Mouse (Mus musculus) bone marrow macrophage, adult 2 months (primary cell): Measurements from ENCODE around the gene Rras. TPM values are rescaled to one million over a fixed set of nuclear protein-coding genes. Genes with fewer than 3 reads are reported as not detected.
A peak's percentile ranks its signal among the peaks of the same experiment; 100 is the strongest.

Experiments
- H3K27ac ChIP-seq: 2 replicates; pipeline ENCODE4 v1.5.1; 2012; ENCODE audit warnings: low read depth, low read length; ENCODE audit not compliant: insufficient read depth
- H3K4me1 ChIP-seq: 2 replicates; pipeline ENCODE4 v1.6.1; 2012; ENCODE audit warnings: low read length; ENCODE audit not compliant: control insufficient read depth, insufficient read depth
- H3K4me3 ChIP-seq: 2 replicates; pipeline ENCODE4 v1.5.1; 2012; ENCODE audit warnings: mild to moderate bottlenecking, low read length, moderate library complexity; ENCODE audit not compliant: insufficient read depth
- CTCF ChIP-seq: IDR thresholded peaks from 2 replicates; pipeline ENCODE4 v1.5.1; 2012; ENCODE audit warnings: low read depth, mild to moderate bottlenecking, low read length, moderate library complexity
- POLR2A ChIP-seq: IDR thresholded peaks from 2 replicates; pipeline ENCODE4 v1.6.1; 2012; ENCODE audit warnings: mild to moderate bottlenecking, low read depth, low read length, borderline replicate concordance
- polyA plus RNA-seq: library from polyadenylated mRNA; stranded (reverse); fragments of >200 nt; gene quantifications from 2 replicates; pipeline ENCODE4 v1.2.4, GENCODE M21; 2012; ENCODE audit not compliant: missing spikeins, insufficient read depth, insufficient read length

Gene Rras
- polyA plus RNA-seq, 1 experiment = 123 TPM

GRCm38 (mm10) chr7:45058607-45059571, 41.1 kb downstream of the Rras start:
- peaks cover 8% of the 10 kb centered on the region for H3K4me1 ChIP-seq
- no peak overlapping the region for H3K4me3 ChIP-seq
- no peak overlapping the region for H3K27ac ChIP-seq
- TF ChIP-seq POLR2A (no peak), CTCF (no peak)

- TF ChIP-seq POLR2A = no peak
- no peak for TF ChIP-seq CTCF
- Histone ChIP-seq H3K27ac (no peak overlapping the region), H3K4me1 (peaks cover 17% of the 10 kb centered on the region), H3K4me3 (no peak overlapping the region)
Measured at GRCm38 (mm10) chr7:45060632-45061122, 42.9 kb downstream of the Rras start.

- Histone ChIP-seq H3K4me3 (peak overlapping the region; percentile 95), H3K27ac (peak overlapping the region; percentile 50), H3K4me1 (peaks cover 17% of the 10 kb centered on the region)
- TF ChIP-seq CTCF = no peak
- no peak for TF ChIP-seq POLR2A
Measured at GRCm38 (mm10) chr7:45061532-45062075, 43.8 kb downstream of the Rras start.

- H3K27ac ChIP-seq = peak within 1 kb of the TSS; percentile 95
- peaks cover 17% of the 10 kb centered on the region for H3K4me1 ChIP-seq
- H3K4me3 ChIP-seq = peak within 1 kb of the TSS; percentile 95
- TF ChIP-seq POLR2A (no peak), CTCF (no peak)
Measured at GRCm38 (mm10) chr7:45062239-45062835, 44.6 kb downstream of the Rras start, which contains the start of the genes Nosip and Prrg2. TSS of gene Nosip (plus strand) at chr7:45062429. TSS of gene Prrg2 (minus strand) at chr7:45062677.

GRCm38 (mm10) chr7:45067190-45067999, 49.6 kb downstream of the Rras start:
- TF ChIP-seq POLR2A = no peak
- no peak for TF ChIP-seq CTCF
- Histone ChIP-seq H3K4me1 (peaks cover 14% of the 10 kb centered on the region), H3K4me3 (no peak overlapping the region), H3K27ac (no peak overlapping the region)

GRCm38 (mm10) chr7:45068000-45068318, 50.2 kb downstream of the Rras start:
- Histone ChIP-seq H3K27ac (no peak overlapping the region), H3K4me3 (no peak overlapping the region), H3K4me1 (peaks cover 16% of the 10 kb centered on the region)
- TF ChIP-seq POLR2A (no peak), CTCF (peak; percentile 95)

- Histone ChIP-seq H3K4me1 (peaks cover 16% of the 10 kb centered on the region), H3K4me3 (no peak overlapping the region), H3K27ac (no peak overlapping the region)
- no peak for TF ChIP-seq POLR2A
- no peak for TF ChIP-seq CTCF
Measured at GRCm38 (mm10) chr7:45069671-45070070, 51.9 kb downstream of the Rras start.

Other genes with a start within 250 kb of the Rras start
- gene Nup62, start 201.9 kb upstream of the Rras start, polyA plus RNA-seq = 30.8 and 36.7 TPM in 2 replicates
- 1.2 and 3.5 TPM in 2 replicates for gene Il4i1, start 201.6 kb upstream of the Rras start, polyA plus RNA-seq
- 28.4 and 32.8 TPM in 2 replicates for gene Atf5, start 201.3 kb upstream of the Rras start, polyA plus RNA-seq
- 36.9 and 45.3 TPM in 2 replicates for gene Akt1s1, start 169.0 kb upstream of the Rras start, polyA plus RNA-seq
- 69.5 and 76.1 TPM in 2 replicates for gene Tbc1d17, start 168.9 kb upstream of the Rras start, polyA plus RNA-seq
- gene Pnkp, start 160.8 kb upstream of the Rras start, polyA plus RNA-seq = 31.2 and 48.7 TPM in 2 replicates
- gene Ptov1, start 148.2 kb upstream of the Rras start, polyA plus RNA-seq = 90.1 and 105 TPM in 2 replicates
- gene Med25, start 125.2 kb upstream of the Rras start, polyA plus RNA-seq = 32.3 and 33.4 TPM in 2 replicates
- 11.3 and 14.1 TPM in 2 replicates for gene Fuz, start 121.9 kb upstream of the Rras start, polyA plus RNA-seq
- gene Ap2a1, start 88.5 kb upstream of the Rras start, polyA plus RNA-seq = 42.3 and 56.7 TPM in 2 replicates
- not detected in 2 replicates for gene Tsks, start 74.8 kb upstream of the Rras start, polyA plus RNA-seq
- gene Cpt1c, start 43.1 kb upstream of the Rras start, polyA plus RNA-seq = 0.99 and 2.3 TPM in 2 replicates
- 54.4 and 61.6 TPM in 2 replicates for gene Prmt1, start 31.4 kb upstream of the Rras start, polyA plus RNA-seq
- gene Irf3, start 20.3 kb upstream of the Rras start, polyA plus RNA-seq = 91.0 and 94.7 TPM in 2 replicates
- 15.3 and 16.0 TPM in 2 replicates for gene Bcl2l12, start 19.2 kb upstream of the Rras start, polyA plus RNA-seq
- gene Scaf1, start 1.6 kb upstream of the Rras start, polyA plus RNA-seq = 44.3 and 47.3 TPM in 2 replicates
- gene Prr12, start 34.9 kb downstream of the Rras start, polyA plus RNA-seq = 19.3 and 22.5 TPM in 2 replicates
- gene Nosip, start 44.5 kb downstream of the Rras start, polyA plus RNA-seq = 68.2 and 68.9 TPM in 2 replicates
- gene Prrg2, start 44.7 kb downstream of the Rras start, polyA plus RNA-seq = 22.9 and 23.6 TPM in 2 replicates
- 3.1 and 4.6 TPM in 2 replicates for gene Rcn3, start 74.3 kb downstream of the Rras start, polyA plus RNA-seq
- gene Fcgrt, start 85.9 kb downstream of the Rras start, polyA plus RNA-seq = 149 and 150 TPM in 2 replicates
- gene Rps11, start 106.5 kb downstream of the Rras start, polyA plus RNA-seq = 1,675 and 1,722 TPM in 2 replicates
- gene Rpl13a, start 110.8 kb downstream of the Rras start, polyA plus RNA-seq = 1,569 and 1,898 TPM in 2 replicates
- not detected in 2 replicates for gene Gm45713, start 118.3 kb downstream of the Rras start, polyA plus RNA-seq
- 28.2 and 30.8 TPM in 2 replicates for gene Flt3l, start 118.5 kb downstream of the Rras start, polyA plus RNA-seq
- 65.7 and 66.7 TPM in 2 replicates for gene Pih1d1, start 136.3 kb downstream of the Rras start, polyA plus RNA-seq
- gene Aldh16a1, start 136.6 kb downstream of the Rras start, polyA plus RNA-seq = 89.0 and 111 TPM in 2 replicates
- not detected in 2 replicates for gene Slc17a7, start 146.0 kb downstream of the Rras start, polyA plus RNA-seq
- not detected in 2 replicates for gene Gfy, start 161.6 kb downstream of the Rras start, polyA plus RNA-seq
- not detected in 2 replicates for gene Pth2, start 163.0 kb downstream of the Rras start, polyA plus RNA-seq
- 0.24 TPM in 1 of 2 replicates, not detected in the other for gene Ccdc155, start 186.9 kb downstream of the Rras start, polyA plus RNA-seq
- not detected in 2 replicates for gene Dkkl1, start 194.2 kb downstream of the Rras start, polyA plus RNA-seq
- gene Tead2, start 197.8 kb downstream of the Rras start, polyA plus RNA-seq = 2.1 TPM in 1 of 2 replicates, not detected in the other
- 238 and 243 TPM in 2 replicates for gene Cd37, start 221.2 kb downstream of the Rras start, polyA plus RNA-seq
- not detected in 2 replicates for gene Slc6a16, start 223.1 kb downstream of the Rras start, polyA plus RNA-seq